Mouse (Mus musculus): ENCODE data around the gene Dnajb11. TPM values are rescaled to one million over a fixed set of nuclear protein-coding genes. Genes with fewer than 3 reads are reported as not detected.

The Dnajb11 gene
- total RNA-seq, 1 experiment, result 155 TPM

GRCm38 (mm10) chr16:22845481-22845880 lies 12.2 kb upstream of the Dnajb11 start:
- Histone ChIP-seq H3K9ac (ENCODE audit: insufficient read depth, low read depth, low read length, poor library complexity, severe bottlenecking) (no peak overlapping the region), H3K27ac (ENCODE audit: insufficient read depth, low read depth, low read length, poor library complexity, severe bottlenecking) (no peak overlapping the region), H3K9me3 (ENCODE audit: control insufficient read depth, insufficient read depth, low read depth, low read length) (no peaks in the 10 kb centered on the region), H3K36me3 (ENCODE audit: control insufficient read depth, insufficient read depth, low read length, poor library complexity, severe bottlenecking) (no peaks in the 10 kb centered on the region; the same call in 1 of the 2 replicates), H3K4me1 (ENCODE audit: control insufficient read depth in 2 of 2, insufficient read depth in 2 of 2, low read length in 2 of 2, poor library complexity in 1 of 2) (no peaks in the 10 kb centered on the region), H3K4me3 (ENCODE audit: insufficient read depth in 1 of 2, low read depth in 1 of 2, low read length in 2 of 2, poor library complexity in 1 of 2, severe bottlenecking in 1 of 2) (no peak overlapping the region)
- no peak for DNase-seq (ENCODE audit: low read depth, low spot score)
- in situ Hi-C loops (cut with MboI; ENCODE audit: low sequenced_read_pairs in 2 of 2, unreplicated experiment in 2 of 2), result no loop called here
- TF ChIP-seq CHD2 (IDR thresholded peaks at IDR 0.05; ENCODE audit: low read depth, low read length) (no peak), ZNF384 (IDR thresholded peaks at IDR 0.05; ENCODE audit: low read depth, low read length) (no peak), HCFC1 (IDR thresholded peaks at IDR 0.05; ENCODE audit: borderline replicate concordance, insufficient read depth, low read length) (no peak), MAFK (IDR thresholded peaks at IDR 0.05; ENCODE audit: insufficient read depth, low read depth, low read length) (no peak), ZC3H11A (IDR thresholded peaks at IDR 0.05; ENCODE audit: borderline replicate concordance, low read depth, low read length) (no peak)

DNA sequence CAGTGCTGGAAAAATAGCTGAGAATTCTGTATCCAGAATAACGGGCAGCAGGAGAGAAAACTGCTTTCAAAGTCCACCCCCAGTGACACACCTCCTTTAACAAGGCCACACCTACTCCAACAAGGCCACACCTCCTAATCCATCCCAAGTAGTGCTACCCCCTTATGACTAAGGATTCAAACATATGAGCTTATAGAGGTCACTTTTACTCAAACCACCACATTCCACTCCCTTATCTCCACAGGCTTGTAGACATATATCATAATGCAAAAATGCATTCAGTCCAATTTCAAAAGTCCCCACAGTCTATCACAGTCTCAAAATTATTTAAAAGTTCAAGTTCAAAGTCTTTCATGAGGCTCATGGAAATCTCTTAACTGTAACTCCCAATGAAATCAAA lies 10.0 kb upstream of the Dnajb11 start:
- Histone ChIP-seq H3K4me3 (ENCODE audit: insufficient read depth in 1 of 2, low read depth in 1 of 2, low read length in 2 of 2, poor library complexity in 1 of 2, severe bottlenecking in 1 of 2) (no peak overlapping the region), H3K27ac (ENCODE audit: insufficient read depth, low read depth, low read length, poor library complexity, severe bottlenecking) (no peak overlapping the region), H3K36me3 (ENCODE audit: control insufficient read depth, insufficient read depth, low read length, poor library complexity, severe bottlenecking) (no peaks in the 10 kb centered on the region), H3K9ac (ENCODE audit: insufficient read depth, low read depth, low read length, poor library complexity, severe bottlenecking) (no peak overlapping the region), H3K9me3 (ENCODE audit: control insufficient read depth, insufficient read depth, low read depth, low read length) (no peaks in the 10 kb centered on the region), H3K4me1 (ENCODE audit: control insufficient read depth in 2 of 2, insufficient read depth in 2 of 2, low read length in 2 of 2, poor library complexity in 1 of 2) (no peaks in the 10 kb centered on the region)
- in situ Hi-C loops (cut with MboI; ENCODE audit: low sequenced_read_pairs in 2 of 2, unreplicated experiment in 2 of 2), result no loop called here
- DNase-seq (ENCODE audit: low read depth, low spot score), result no peak
- TF ChIP-seq ZC3H11A (IDR thresholded peaks at IDR 0.05; ENCODE audit: borderline replicate concordance, low read depth, low read length) (no peak), CHD2 (IDR thresholded peaks at IDR 0.05; ENCODE audit: low read depth, low read length) (no peak), HCFC1 (IDR thresholded peaks at IDR 0.05; ENCODE audit: borderline replicate concordance, insufficient read depth, low read length) (no peak)

DNA sequence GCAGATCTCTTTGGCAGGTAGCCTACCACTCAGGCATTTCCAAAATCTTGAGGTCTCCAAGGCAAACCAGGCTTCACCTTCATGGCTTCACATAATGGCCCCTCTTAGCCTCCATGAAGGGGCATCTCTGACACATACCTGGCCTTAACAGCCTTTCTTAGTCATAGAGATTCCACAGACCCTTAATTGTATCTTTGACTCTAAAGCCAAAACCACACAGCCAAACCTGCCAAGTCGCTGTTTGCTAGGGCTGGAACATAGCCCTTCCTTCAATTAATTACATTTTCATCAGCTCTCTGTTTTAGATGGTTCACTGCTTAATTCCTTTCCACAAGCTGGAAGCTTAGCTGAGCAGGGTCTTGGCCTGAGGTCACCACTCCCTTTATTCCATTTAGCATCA lies 9.3 kb upstream of the Dnajb11 start:
- Histone ChIP-seq H3K4me3 (ENCODE audit: insufficient read depth in 1 of 2, low read depth in 1 of 2, low read length in 2 of 2, poor library complexity in 1 of 2, severe bottlenecking in 1 of 2) (no peak overlapping the region), H3K36me3 (ENCODE audit: control insufficient read depth, insufficient read depth, low read length, poor library complexity, severe bottlenecking) (peaks cover 2% of the 10 kb centered on the region; the same call in 1 of the 2 replicates), H3K4me1 (ENCODE audit: control insufficient read depth in 2 of 2, insufficient read depth in 2 of 2, low read length in 2 of 2, poor library complexity in 1 of 2) (no peaks in the 10 kb centered on the region), H3K9ac (ENCODE audit: insufficient read depth, low read depth, low read length, poor library complexity, severe bottlenecking) (no peak overlapping the region), H3K9me3 (ENCODE audit: control insufficient read depth, insufficient read depth, low read depth, low read length) (no peaks in the 10 kb centered on the region), H3K27ac (ENCODE audit: insufficient read depth, low read depth, low read length, poor library complexity, severe bottlenecking) (no peak overlapping the region)
- in situ Hi-C loops (cut with MboI; ENCODE audit: low sequenced_read_pairs in 2 of 2, unreplicated experiment in 2 of 2), result no loop called here
- no peak for DNase-seq (ENCODE audit: low read depth, low spot score)
- TF ChIP-seq ZNF384 (IDR thresholded peaks at IDR 0.05; ENCODE audit: low read depth, low read length), result no peak
- no peak for TF ChIP-seq ZC3H11A (IDR thresholded peaks at IDR 0.05; ENCODE audit: borderline replicate concordance, low read depth, low read length)
- no peak for TF ChIP-seq MAFK (IDR thresholded peaks at IDR 0.05; ENCODE audit: insufficient read depth, low read depth, low read length)
- TF ChIP-seq CHD2 (IDR thresholded peaks at IDR 0.05; ENCODE audit: low read depth, low read length), result no peak
- TF ChIP-seq HCFC1 (IDR thresholded peaks at IDR 0.05; ENCODE audit: borderline replicate concordance, insufficient read depth, low read length), result no peak

GRCm38 (mm10) chr16:22852709-22853108 lies 4.9 kb upstream of the Dnajb11 start:
- in situ Hi-C loops (cut with MboI; ENCODE audit: low sequenced_read_pairs in 2 of 2, unreplicated experiment in 2 of 2), result no loop called here
- no peak overlapping the region for H3K27ac ChIP-seq (ENCODE audit: insufficient read depth, low read depth, low read length, poor library complexity, severe bottlenecking)
- DNase-seq (ENCODE audit: low read depth, low spot score), result no peak
- H3K9ac ChIP-seq (ENCODE audit: insufficient read depth, low read depth, low read length, poor library complexity, severe bottlenecking), result no peak overlapping the region
- TF ChIP-seq HCFC1 (IDR thresholded peaks at IDR 0.05; ENCODE audit: borderline replicate concordance, insufficient read depth, low read length) (no peak), ZC3H11A (IDR thresholded peaks at IDR 0.05; ENCODE audit: borderline replicate concordance, low read depth, low read length) (no peak), CHD2 (IDR thresholded peaks at IDR 0.05; ENCODE audit: low read depth, low read length) (no peak), MAFK (IDR thresholded peaks at IDR 0.05; ENCODE audit: insufficient read depth, low read depth, low read length) (no peak), ZNF384 (IDR thresholded peaks at IDR 0.05; ENCODE audit: low read depth, low read length) (no peak)
- 0 out of 4 replicates have a peak, but pooled peaks cover 0 to 2% of the 10 kb centered on the region in 2 experiments for H3K4me1 ChIP-seq (ENCODE audit: control insufficient read depth in 2 of 2, insufficient read depth in 2 of 2, low read length in 2 of 2, poor library complexity in 1 of 2)
- peaks cover 4% of the 10 kb centered on the region; the same call in 1 of the 2 replicates for H3K36me3 ChIP-seq (ENCODE audit: control insufficient read depth, insufficient read depth, low read length, poor library complexity, severe bottlenecking)
- H3K9me3 ChIP-seq (ENCODE audit: control insufficient read depth, insufficient read depth, low read depth, low read length), result no peaks in the 10 kb centered on the region
- no peak overlapping the region for H3K4me3 ChIP-seq (ENCODE audit: insufficient read depth in 1 of 2, low read depth in 1 of 2, low read length in 2 of 2, poor library complexity in 1 of 2, severe bottlenecking in 1 of 2)

GRCm38 (mm10) chr16:22856773-22857172 lies 872 bp upstream of the Dnajb11 start:
- H3K27ac ChIP-seq (ENCODE audit: insufficient read depth, low read depth, low read length, poor library complexity, severe bottlenecking), result no peak overlapping the region
- peak overlapping the region; percentile 77; the same call in 1 of the 2 replicates for H3K9ac ChIP-seq (ENCODE audit: insufficient read depth, low read depth, low read length, poor library complexity, severe bottlenecking)
- no peaks in the 10 kb centered on the region for H3K9me3 ChIP-seq (ENCODE audit: control insufficient read depth, insufficient read depth, low read depth, low read length)
- TF ChIP-seq ZNF384 (IDR thresholded peaks at IDR 0.05; ENCODE audit: low read depth, low read length) (no peak), HCFC1 (IDR thresholded peaks at IDR 0.05; ENCODE audit: borderline replicate concordance, insufficient read depth, low read length) (no peak), CHD2 (IDR thresholded peaks at IDR 0.05; ENCODE audit: low read depth, low read length) (no peak), MAFK (IDR thresholded peaks at IDR 0.05; ENCODE audit: insufficient read depth, low read depth, low read length) (no peak), ZC3H11A (IDR thresholded peaks at IDR 0.05; ENCODE audit: borderline replicate concordance, low read depth, low read length) (no peak)
- in situ Hi-C loops (cut with MboI; ENCODE audit: low sequenced_read_pairs in 2 of 2, unreplicated experiment in 2 of 2), result no loop called here
- peaks cover 4% of the 10 kb centered on the region; the same call in 1 of the 2 replicates for H3K36me3 ChIP-seq (ENCODE audit: control insufficient read depth, insufficient read depth, low read length, poor library complexity, severe bottlenecking)
- peaks cover 2 to 3% of the 10 kb centered on the region in 2 experiments; a peak in 2 of 4 replicates for H3K4me1 ChIP-seq (ENCODE audit: control insufficient read depth in 2 of 2, insufficient read depth in 2 of 2, low read length in 2 of 2, poor library complexity in 1 of 2)
- H3K4me3 ChIP-seq (ENCODE audit: insufficient read depth in 1 of 2, low read depth in 1 of 2, low read length in 2 of 2, poor library complexity in 1 of 2, severe bottlenecking in 1 of 2), result peak overlapping the region; percentile 75 to 95
- no peak for DNase-seq (ENCODE audit: low read depth, low spot score)
